Mouse (Mus musculus) left cerebral cortex, postnatal 10 days (tissue): ENCODE measurements around the gene Actr1b. TPM values are rescaled to one million over a fixed set of nuclear protein-coding genes. Genes with fewer than 3 reads are reported as not detected.
"Not testable (repeated sequence)": the region's sequence is repeated elsewhere in the genome, so short reads cannot be mapped to it uniquely, and the experiment has no call there.

Experiments used
- DNase-seq, 2 experiments: peaks; one replicate each; pipeline ENCODE4 v3.0.0; 2021 to 2022; ENCODE audit warnings: low spot score in 2 of 2, mixed read lengths in 1 of 2; ENCODE audit errors: extremely low spot score in 1 of 2
- intact Hi-C: fragments of 180-260 bp; cut with DNase I; formaldehyde crosslinking; loops from one replicate; pipeline ENCODE4 v1.15.1; 2025
- total RNA-seq, 2 experiments: library from RNA; stranded (reverse); gene quantifications; 2 replicates each; pipeline ENCODE4 v1.2.3; 2021

Gene Actr1b
- total RNA-seq, 2 experiments from 2014 or later: 202 to 213 TPM

DNA sequence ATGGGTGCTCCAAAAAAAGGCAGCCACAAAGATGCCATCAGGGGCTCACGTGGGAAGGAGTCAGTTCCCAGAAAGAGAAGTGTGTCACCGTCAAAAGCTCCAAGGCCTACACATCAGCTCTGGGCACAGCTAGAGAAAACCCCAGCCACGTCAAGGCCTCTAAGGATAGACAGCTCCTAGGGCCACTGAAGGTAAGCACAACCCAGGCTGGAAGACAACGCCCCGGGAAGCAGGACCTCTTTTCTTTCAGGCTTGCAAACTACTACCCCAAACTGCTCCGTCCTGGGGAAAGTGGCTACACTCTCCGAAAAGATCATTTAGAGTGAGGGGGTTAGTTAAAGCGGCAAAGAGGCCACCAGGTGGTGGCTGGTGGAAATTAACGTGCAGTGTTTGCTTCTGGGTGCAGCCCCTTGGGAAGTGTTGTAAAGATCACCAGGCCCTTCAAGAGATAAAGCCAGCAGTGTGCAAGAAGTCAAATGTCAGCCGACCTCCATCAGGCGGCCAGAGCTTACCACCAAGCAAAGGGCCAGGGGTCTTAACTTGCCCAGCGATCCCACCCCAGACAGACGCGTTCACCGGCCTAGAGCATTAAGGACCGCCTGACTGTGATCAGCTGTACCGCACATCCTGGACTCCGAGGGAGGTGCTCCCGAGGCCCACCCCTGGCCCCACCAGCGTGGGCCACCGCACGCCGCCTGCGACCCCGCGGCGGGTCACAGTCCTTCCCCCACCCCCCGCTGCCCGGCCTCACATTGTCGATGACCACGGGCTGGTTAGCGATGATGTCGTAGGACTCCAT, 5.0 kb downstream of the Actr1b start:
- intact Hi-C loops: no loop called here
- DNase-seq: peak in 1 of 2 experiments; percentile 25

DNA sequence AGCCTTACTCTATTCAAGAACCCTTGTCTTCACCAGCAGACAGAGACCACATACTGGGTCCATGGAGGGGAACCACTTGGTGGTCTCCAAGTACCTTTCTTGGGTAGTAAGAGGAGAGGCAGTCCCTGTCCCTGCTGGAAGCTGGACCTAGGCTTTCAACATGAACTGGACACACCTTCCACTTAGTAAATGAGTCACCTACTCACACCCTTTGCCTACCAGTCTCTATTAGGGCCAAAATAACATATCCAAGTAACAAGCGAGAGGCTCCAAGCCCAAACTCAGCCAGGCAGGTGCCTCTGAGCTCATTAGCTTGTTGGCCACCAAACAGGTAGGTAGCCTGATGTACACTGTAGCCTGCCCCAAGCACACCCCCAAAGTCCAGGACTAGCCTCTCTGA, 5.6 kb downstream of the Actr1b start:
- intact Hi-C loops: no loop called here

DNA sequence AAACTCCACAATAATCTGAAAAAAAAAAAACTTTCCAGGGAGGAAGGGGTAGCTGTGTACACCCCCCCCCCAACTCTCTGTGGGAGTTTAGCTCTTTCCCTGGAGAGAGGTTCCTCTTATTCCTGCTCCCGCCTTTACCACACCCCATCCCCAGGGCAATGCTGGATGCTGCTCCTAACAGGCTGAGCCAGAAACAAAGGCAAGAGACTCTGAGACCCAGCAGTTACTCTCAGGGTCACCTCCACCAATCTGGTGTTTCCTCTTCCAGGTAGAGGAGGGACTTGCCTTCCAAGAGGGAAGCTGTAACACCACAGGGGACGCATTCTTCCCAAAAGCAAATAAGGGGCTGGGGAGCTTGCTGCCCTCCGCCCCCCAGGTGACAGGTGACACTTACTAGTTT, 6.4 kb downstream of the Actr1b start:
- DNase-seq: no peak
- intact Hi-C loops: no loop called here

More for the DNA sequence above, 5.6 kb downstream of the Actr1b start:
- no peak for DNase-seq

DNA sequence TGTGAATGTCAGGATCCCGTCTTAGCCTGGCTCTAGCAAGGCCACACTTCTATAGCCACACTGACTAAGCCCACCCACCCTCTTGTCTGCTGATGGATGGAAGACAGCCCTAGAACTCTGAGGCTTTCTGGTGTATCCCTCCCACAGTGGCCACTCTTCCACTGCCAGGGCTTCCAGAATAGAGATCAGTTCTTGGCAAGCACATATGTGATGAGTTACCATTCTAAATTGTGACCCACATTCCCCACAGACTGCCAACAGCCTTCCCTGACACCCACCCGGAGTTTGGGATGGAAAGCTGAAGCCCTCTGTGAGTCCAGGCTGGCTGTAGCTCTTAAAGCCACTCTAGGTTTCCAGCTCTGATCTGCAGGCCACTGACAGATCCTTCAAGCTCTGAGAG, 7.1 kb downstream of the Actr1b start:
- intact Hi-C loops: no loop called here
- DNase-seq: no peak

DNA sequence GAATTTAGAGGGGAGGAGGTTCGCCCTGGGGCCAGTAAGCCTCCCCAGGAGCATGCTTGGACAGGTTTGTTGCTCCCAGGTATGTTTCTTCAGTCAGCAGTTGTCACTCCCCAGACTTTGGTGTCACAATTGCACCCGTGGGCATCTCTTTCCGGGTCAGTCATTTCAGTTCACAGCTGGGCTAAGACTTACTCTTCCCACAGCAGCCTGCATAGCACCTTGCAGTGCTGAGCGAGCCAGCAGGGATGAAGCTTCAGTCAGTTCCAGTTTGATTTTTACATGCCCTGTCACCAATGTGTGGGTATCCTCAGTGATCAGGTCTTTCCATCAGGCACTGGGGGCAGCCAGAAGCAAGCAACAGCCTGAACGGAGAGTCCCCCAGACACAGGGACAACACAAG, 17.2 kb downstream of the Actr1b start:
- intact Hi-C loops: no loop called here
- DNase-seq: no peak

DNA sequence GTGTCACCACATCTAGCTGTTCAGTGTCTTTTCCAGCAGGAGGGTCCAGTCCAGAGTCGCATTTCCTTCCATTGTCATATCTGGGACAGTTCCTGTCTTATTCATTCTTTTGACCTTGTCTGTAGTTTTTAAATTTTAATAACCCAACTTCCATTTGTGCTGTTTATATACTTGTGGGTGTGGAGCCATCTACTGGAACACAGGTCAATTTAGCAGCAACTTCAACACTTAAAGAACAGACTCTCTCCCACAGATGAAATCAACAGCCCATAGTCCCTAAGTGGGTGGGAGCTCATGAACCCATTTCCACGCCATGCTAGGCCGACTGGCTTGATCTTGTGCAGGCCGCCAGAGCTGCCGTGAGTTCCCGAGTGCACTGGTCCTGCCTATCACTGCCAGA, 17.8 kb downstream of the Actr1b start:
- intact Hi-C loops: no loop called here
- no peak for DNase-seq

DNA sequence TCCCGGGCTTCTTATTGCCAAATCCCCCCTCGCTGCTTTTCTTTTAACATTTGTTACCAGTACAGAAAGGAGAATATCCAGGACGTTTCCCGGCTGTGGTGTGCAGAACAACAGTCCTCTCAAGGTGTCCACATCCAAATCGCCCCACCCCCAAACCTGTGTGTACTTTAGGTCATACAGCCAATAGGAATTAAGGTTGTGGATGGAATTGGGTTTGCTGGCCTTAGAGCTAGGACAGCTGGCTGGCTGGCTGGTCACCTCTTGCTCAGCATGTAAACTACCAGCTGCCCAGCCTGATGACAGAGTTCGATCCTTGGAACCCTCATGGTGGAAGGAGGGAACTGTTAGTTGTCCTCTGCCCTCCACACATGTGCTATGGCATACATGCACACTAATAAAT, 19.4 kb downstream of the Actr1b start:
- no peak for DNase-seq
- intact Hi-C loops: no loop called here

DNA sequence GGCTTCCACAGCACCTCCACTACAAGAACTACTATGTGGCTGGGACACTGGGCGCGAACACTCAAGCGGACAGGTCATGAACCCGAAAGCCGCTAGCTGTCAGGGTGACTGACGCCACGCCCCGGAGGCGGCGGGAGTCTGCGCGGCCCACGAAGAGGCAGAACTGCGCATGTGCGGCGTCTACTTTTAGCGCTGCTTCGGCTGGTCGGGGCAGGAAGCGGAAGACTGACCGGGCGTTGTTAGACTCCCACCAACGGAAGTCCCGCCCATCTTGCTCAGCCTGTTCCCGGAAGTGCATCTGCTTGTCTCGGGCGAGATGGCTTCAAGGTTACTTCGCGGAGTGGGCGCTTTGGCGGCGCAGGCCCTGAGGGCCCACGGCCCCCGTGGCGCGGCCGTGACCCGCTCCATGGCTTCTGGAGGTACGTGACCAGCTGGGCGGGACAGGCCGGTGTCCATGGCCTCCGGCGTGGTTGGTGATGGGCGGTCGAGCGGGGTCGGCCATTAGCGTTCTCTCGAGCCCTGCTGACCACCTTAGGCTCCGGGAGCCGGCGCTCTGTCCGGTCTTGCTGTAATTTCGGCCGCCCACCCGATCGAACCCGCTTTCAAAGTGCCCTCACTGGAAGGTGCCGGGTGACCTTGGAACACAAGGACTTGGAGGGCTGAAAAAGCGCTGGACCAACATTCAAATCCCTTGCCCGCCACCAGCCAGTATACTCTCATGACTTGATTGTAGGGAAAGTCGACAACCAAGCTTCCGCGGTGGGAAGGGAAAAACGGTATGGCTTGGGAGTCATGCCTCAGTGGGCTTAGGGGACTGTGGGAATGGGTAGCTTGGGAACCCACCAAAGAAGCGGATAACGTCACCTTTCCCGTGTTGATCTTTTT, 22.7 kb downstream of the Actr1b start, which contains the start of gene Cox5b:
Gene Cox5b, plus strand, starts transcription at position 179 of the 885 bp plus-strand sequence.
- peak; percentile 95 to 98 for DNase-seq
- intact Hi-C loops: no loop called here

DNA sequence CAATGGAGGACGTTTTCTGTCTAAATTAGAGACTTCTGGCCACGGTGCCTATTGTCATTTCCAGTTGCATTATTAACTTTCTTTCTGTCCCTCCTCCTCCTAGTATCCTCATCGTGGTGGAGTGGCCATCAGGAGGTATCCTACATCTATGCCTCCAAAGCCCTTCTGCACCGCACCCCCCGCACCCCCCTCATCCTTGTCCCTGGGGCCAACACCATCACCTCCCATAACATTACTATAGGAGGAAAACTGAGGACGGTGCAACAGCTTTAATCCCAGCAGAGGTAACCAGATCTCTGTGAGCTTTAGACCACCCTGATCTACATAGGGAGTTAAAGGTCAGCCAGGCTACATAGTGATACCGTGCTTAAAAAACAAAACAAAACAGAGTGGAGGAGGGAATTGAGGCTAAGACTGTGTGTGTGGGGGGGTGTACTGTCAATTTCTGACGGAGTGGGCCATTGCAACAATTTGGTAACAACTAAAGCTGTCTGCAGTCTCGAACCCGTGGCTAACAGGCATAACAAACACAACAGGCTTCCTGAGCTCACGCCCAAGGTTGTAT, 23.5 kb downstream of the Actr1b start:
- intact Hi-C loops: no loop called here
- DNase-seq: no peak

DNA sequence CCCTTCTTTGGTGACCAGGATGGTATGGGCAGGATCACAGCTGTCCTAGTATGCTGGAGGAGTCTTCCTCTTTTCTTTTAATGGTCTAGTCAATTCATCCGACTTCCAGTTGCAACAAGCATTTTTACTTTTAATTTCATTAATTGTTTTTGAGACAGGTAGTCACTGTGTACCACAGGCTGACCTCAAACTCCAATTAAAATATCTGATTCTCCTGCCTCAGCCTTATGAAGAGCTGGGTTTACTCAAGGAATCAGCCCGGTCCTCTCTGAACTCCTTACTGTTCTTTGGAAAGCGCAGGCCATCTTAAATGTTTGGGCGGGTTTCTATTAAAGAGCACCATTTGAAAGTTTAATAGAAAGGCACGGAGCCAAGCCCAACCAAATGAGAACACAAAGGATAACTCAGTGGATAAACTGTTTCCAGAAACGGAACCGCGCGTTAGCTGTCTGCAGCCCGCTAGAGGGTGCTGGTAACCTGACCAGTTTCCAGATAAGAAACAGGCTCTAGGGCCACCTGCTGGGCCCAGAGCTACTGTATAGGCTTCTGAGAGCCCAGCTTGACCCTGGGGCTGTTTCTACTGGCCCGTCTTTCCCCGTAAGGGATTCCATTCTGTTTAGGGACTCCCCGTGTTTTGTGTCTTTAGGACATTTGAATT, 30.3 kb downstream of the Actr1b start:
- intact Hi-C loops: loop anchor here (1.0 kb wide), 1 partner anchor 137 kb away; the partner anchor contains the start of gene Ankrd39
- peak; percentile 83 to 90 for DNase-seq

DNA sequence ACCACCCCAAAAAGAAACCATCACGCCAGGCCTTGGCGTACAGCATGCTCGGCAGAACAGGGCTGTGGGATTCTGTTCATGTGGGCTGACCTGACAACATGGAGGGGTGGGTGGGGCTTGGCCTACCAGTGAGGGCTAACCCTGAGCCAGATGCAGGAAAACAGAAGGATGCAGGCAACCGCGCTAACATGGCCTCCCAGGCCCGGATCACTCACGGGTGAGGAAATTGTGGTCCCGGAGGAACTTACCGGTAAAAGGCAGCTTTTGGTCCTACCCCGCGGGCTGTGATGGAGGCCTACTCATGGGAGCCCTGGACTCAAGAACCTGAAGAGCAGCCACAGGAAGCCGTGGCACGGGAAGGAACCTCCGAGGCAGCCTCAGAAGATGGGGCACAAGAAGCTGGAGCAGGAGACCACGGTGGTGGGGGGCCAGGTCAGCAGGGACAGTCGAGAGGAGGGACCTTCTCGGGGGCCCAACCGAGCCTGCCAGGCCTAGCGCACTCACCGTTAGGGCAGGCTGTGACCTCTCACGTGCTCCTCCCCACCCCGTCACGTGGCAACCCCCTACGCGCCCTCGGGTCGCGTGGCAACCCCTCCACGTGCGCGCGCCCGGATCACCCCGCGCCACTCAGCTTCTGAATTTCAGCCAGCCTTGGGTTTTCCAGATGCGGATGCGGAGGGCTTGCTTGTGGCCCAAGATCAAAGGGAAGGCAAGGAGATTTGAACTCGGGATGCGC, 31.4 kb downstream of the Actr1b start, which contains the start of gene Fam178b:
Gene Fam178b, minus strand, starts transcription at position 564 of the 736 bp plus-strand sequence.
- intact Hi-C loops: no loop called here

DNA sequence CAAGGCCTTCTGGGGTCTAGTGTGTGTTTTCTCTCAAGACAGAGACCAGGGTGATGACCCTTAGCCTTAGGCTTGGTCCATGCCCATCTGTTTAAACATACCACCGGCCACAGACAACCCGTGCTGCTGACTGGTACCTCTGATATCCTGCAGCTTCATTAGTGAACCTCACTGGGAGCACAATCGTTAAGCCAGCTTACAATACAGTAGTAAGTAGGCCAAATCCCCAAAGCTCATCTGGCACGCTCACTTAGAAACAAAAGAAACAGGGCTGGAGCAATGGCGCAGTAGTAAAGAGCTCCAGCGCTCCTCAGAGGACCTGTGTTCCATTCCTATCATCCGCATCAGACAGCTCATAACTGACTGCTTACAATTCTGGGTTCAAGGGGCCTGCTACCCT, 33.3 kb downstream of the Actr1b start:
- DNase-seq: no peak
- intact Hi-C loops: no loop called here

More for the DNA sequence above, 31.4 kb downstream of the Actr1b start, which contains the start of gene Fam178b:
- peak in 1 of 2 experiments; percentile 39 for DNase-seq

DNA sequence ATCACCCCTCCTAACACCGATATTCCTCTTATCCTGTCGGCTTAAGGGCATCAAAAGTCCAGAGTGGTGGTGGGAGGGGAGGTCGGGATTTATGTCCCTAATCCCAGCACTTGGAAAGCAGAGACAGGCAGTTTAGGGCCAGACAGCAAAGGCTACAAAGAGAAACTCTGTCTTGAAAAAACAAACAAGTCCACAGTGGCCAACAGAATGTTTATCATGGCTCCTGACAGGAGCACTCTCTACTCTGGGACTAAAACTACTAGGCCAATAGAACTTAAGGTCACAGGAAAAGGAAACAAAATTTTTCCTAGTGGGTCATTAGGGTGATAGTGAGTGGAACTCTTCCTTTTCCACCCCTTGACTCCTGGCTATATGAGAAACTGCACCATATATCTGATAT, 39.3 kb downstream of the Actr1b start:
- no peak for DNase-seq
- intact Hi-C loops: no loop called here

DNA sequence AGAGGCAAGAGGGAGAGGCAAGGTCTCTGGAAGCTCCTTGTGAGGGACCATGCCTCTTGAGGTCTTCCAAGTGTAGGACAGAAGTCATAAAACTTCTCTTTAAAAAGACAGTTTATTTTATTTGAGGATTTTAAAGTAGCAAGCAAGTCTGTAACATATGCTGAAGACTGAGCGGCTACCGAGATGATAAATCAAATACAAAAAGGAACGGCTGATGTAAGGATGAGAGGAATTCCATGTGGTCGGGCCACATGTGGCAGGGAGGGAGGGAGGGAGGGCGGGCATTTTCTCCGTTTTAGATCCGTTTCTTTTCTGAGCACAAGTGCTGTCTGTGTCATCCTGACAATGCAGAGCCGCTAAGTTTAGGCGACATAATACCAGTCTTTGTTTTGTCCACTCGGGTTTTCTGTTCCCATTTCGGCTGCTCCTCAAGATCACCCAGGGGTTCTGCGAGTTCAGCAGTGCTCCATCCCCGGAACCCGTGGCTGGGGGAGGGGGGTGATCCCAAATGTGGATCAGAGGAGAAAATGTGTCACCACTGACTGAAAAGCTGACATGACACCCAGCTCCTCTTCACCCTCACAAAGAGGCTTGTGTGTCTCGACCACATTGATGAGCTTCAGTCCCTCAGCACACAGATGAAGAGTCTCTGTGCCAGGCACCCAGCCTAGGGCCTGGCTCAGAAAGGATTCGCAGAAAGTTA, 41.4 kb downstream of the Actr1b start:
- DNase-seq: no peak
- intact Hi-C loops: no loop called here

DNA sequence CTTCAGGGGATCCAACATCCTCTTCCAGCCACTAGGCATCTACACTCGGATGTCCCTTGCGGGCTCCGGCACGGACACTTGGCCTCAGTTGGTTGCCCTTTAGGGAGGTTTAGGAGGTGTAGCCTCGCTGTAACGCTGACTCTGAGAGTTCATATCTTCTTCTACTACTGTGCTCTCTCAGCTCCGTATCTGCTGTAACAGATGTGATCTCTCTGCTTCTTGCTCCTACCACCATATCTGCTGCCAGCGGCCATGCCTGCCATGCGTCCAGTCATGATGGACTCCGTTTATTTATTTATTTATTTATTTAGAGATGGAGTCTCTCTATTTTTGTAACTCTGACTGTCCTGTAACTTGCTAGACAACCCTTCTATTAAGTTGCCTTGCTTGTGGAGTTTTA, 43.0 kb downstream of the Actr1b start:
- no peak for DNase-seq
- intact Hi-C loops: no loop called here

DNA sequence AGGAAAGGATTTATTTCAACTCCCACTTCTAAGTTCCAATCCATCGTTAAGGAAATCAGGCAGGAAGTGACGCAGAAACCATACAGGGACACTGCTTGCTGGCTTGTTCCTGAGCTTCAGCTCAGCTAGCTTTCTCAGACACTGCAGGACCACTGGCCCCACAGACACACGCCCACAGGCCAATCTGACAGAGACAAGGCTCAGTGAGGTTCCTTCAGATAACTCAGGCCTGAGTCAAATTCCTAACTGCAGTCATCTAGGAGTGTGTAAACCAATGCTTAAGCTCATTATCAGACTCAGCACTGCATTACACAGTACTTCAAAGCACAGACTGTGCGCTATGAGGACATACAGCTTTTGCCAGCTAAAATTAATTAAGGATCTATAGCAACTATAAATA, 44.0 kb downstream of the Actr1b start:
- no peak for DNase-seq
- intact Hi-C loops: no loop called here

DNA sequence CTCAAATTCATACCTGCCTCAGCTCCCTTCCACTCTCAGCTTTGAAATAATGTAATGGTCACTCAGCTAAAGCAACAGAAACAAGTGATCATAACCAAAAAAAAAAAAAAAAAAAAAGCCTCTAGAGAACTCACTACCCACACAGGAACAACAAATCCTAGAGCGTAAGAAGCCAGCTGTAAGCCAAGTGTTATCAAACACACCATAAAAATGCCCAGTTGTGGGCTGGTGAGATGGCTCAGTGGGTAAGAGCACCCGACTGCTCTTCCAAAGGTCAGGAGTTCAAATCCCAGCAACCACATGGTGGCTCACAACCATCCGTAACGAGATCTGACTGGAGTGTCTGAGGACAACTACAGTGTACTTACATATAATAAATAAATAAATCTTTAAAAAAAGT, 46.2 kb downstream of the Actr1b start:
- DNase-seq, intact Hi-C loops: not testable (repeated sequence)

DNA sequence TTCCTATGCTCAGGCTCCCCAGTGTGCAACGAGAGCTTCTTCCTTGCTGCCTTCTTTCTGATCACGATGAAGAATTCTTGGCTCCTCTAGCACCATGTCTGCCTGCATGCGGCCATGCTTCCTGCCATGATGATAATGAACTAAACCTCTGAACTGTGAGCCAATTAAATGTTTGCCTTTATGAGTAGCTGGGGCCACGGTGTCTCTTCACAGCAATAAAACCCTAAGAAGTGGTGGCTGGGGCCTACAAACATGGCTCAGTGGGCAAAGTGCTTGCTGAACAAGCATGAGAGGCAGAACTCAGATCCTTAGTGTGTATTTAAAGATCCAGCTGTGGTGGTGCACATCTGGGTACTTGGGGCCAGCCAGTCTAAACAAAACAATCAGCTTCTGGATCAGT, 48.3 kb downstream of the Actr1b start:
- intact Hi-C loops: no loop called here
- no peak for DNase-seq
